In genomic region chr9:114688953-114689407, GRCm38 (mm10) we compare ENCODE assay signal across 7 mouse cellular contexts. TPM values are rescaled to one million over a fixed set of nuclear protein-coding genes. Genes with fewer than 3 reads are reported as not detected.
A peak's percentile ranks its signal among the peaks of the same experiment; 100 is the strongest.
DNase-seq lines count a peak whose midpoint lies in the region; ATAC-seq lines count a peak whose summit lies in the region.

No protein-coding gene starts in this region.

- H3K4me2 ChIP-seq in hindbrain, embryonic 14.5 days (replicated peaks) = peak overlapping the region; percentile 63
- peak overlapping the region; percentile 73 for H3K4me2 ChIP-seq in lung, embryonic 15.5 days

- H3K9ac ChIP-seq in hindbrain, embryonic 14.5 days = peak overlapping the region; percentile 99
- peak overlapping the region; percentile 86 for H3K9ac ChIP-seq in lung, embryonic 15.5 days

- peaks cover 22% of the 10 kb centered on the region for H3K4me1 ChIP-seq in hindbrain, embryonic 14.5 days (replicated peaks; ENCODE audit: control insufficient read depth, insufficient read depth, low read length)
- H3K4me1 ChIP-seq in lung, embryonic 15.5 days = peaks cover 21% of the 10 kb centered on the region

- H3K36me3 ChIP-seq in hindbrain, embryonic 14.5 days (replicated peaks; ENCODE audit: control insufficient read depth, insufficient read depth) = peaks cover 29% of the 10 kb centered on the region
- peaks cover 13% of the 10 kb centered on the region for H3K36me3 ChIP-seq in lung, embryonic 15.5 days

- no peaks in the 10 kb centered on the region for H3K9me3 ChIP-seq in hindbrain, embryonic 14.5 days (ENCODE audit: control insufficient read depth, low read length)
- H3K9me3 ChIP-seq in lung, embryonic 15.5 days = no peaks in the 10 kb centered on the region

- H3K27ac ChIP-seq in hindbrain, embryonic 14.5 days = peak overlapping the region; percentile 98
- peak overlapping the region; percentile 79 for H3K27ac ChIP-seq in lung, embryonic 15.5 days

- ATAC-seq in hindbrain, embryonic 14.5 days (ENCODE audit: low FRiP score) = peak; percentile 75
- peak; percentile 80 for ATAC-seq in lung, embryonic 15.5 days (ENCODE audit: borderline replicate concordance, extremely low read depth, low FRiP score, low TSS enrichment)

- peak overlapping the region; percentile 99 for H3K4me3 ChIP-seq in hindbrain, embryonic 14.5 days (replicated peaks; ENCODE audit: low read length)
- peak overlapping the region; percentile 79 for H3K4me3 ChIP-seq in lung, embryonic 15.5 days

- under 1% methylated on average over 50 of the region's 50 CpGs for WGBS in hindbrain, embryonic 14.5 days
- WGBS in lung, embryonic 15.5 days = under 1% methylated on average over 50 of the region's 50 CpGs

- DNase-seq in retina, postnatal 7 days (ENCODE audit: low read depth, low spot score) = peak; percentile 36
- DNase-seq in retina, postnatal 1 day = no peak
- peak; percentile 64 for DNase-seq in embryo, embryonic 11 days
- DNase-seq in hindbrain, embryonic 14.5 days (ENCODE audit: low spot score) = peak; percentile 47
- peak; percentile 25 for DNase-seq in skeletal muscle tissue, adult 2 months (ENCODE audit: low read depth, low spot score)
- no peak for DNase-seq in spleen, adult 12 weeks (ENCODE audit: low spot score)

- no peaks in the 10 kb centered on the region for H3K27me3 ChIP-seq in hindbrain, embryonic 14.5 days (ENCODE audit: control insufficient read depth, insufficient read depth, low read length)
- H3K27me3 ChIP-seq in lung, embryonic 15.5 days = no peaks in the 10 kb centered on the region

RNA-seq across cellular contexts. Expression of gene Dync1li1, which starts 0.4 kb away (rescaled TPM):
- 87.6 and 107 TPM in 2 replicates for polyA plus RNA-seq in hindbrain, embryonic 14.5 days (2014; fragmentation: Nextera tagmentation; extraction: Ambion mirVana)
- 51.3 and 60.3 TPM in 2 replicates for polyA plus RNA-seq in lung, embryonic 15.5 days (2015; fragmentation: Nextera tagmentation; extraction: Ambion mirVana)

RNA-seq across cellular contexts. Expression of gene Cmtm6, which starts 41.9 kb away (rescaled TPM):
- 21.2 and 21.8 TPM in 2 replicates for polyA plus RNA-seq in hindbrain, embryonic 14.5 days (2014; fragmentation: Nextera tagmentation; extraction: Ambion mirVana)
- polyA plus RNA-seq in lung, embryonic 15.5 days (2015; fragmentation: Nextera tagmentation; extraction: Ambion mirVana) = 60.1 and 66.5 TPM in 2 replicates

RNA-seq across cellular contexts. Expression of gene Cnot10, which starts 49.0 kb away (rescaled TPM):
- 51.2 and 57.3 TPM in 2 replicates for polyA plus RNA-seq in hindbrain, embryonic 14.5 days (2014; fragmentation: Nextera tagmentation; extraction: Ambion mirVana)
- 63.0 and 65.3 TPM in 2 replicates for polyA plus RNA-seq in lung, embryonic 15.5 days (2015; fragmentation: Nextera tagmentation; extraction: Ambion mirVana)

Comparison
In these comparisons a context has a peak if more than half of its experiments do, and no peak if none do; other contexts are left out.
1. DNase-seq: peak in retina, postnatal 7 days (single experiment), embryo, embryonic 11 days (single experiment), hindbrain, embryonic 14.5 days (single experiment) and skeletal muscle tissue, adult 2 months (single experiment); none in retina, postnatal 1 day (single experiment) and spleen, adult 12 weeks (single experiment).